Mouse (Mus musculus) skeletal muscle tissue, adult 2 months (tissue): Measurements from ENCODE around the gene Ptgfrn.

Experiments used
- DNase-seq: peaks from one replicate; pipeline ENCODE4 v3.0.0-alpha.2; 2012; ENCODE audit warnings: low read depth, low spot score

Ptgfrn gene

GRCm38 (mm10) chr3:101003575-101004356 lies 106.3 kb downstream of the Ptgfrn start:
- no peak for DNase-seq

GRCm38 (mm10) chr3:100999732-101000131 lies 110.3 kb downstream of the Ptgfrn start:
- no peak for DNase-seq

GRCm38 (mm10) chr3:100998904-100999340 lies 111.2 kb downstream of the Ptgfrn start:
- peak; percentile 48 for DNase-seq

- no peak for DNase-seq
Measured at GRCm38 (mm10) chr3:100997785-100998570, 112.1 kb downstream of the Ptgfrn start.

GRCm38 (mm10) chr3:100994252-100994651 lies 115.8 kb downstream of the Ptgfrn start:
- no peak for DNase-seq

GRCm38 (mm10) chr3:100993718-100994117 lies 116.4 kb downstream of the Ptgfrn start:
- DNase-seq, result no peak

GRCm38 (mm10) chr3:100993158-100993557 lies 116.9 kb downstream of the Ptgfrn start:
- DNase-seq, result no peak
